Mouse (Mus musculus) MN1 (cell line): ENCODE data around the gene Slc22a8.

ENCODE experiments used
- DNase-seq: peaks from one replicate; pipeline ENCODE4 v3.0.0-alpha.2; 2016; ENCODE audit warnings: low spot score

Slc22a8 gene

GRCm38 (mm10) chr19:8590954-8591353 is at the start of gene Slc22a8:
TSS of gene Slc22a8 (plus strand) at chr19:8591254.
- no peak for DNase-seq

- DNase-seq: no peak
Measured at GRCm38 (mm10) chr19:8558897-8559296, 32.2 kb upstream of the Slc22a8 start.

GRCm38 (mm10) chr19:8564021-8564420 is 27.0 kb upstream of the Slc22a8 start:
- DNase-seq: no peak

GRCm38 (mm10) chr19:8564469-8564868 is 26.6 kb upstream of the Slc22a8 start:
- DNase-seq: no peak

GRCm38 (mm10) chr19:8565262-8565661 is 25.8 kb upstream of the Slc22a8 start:
- DNase-seq: no peak

- DNase-seq: peak; percentile 11
Measured at GRCm38 (mm10) chr19:8565985-8566384, 25.1 kb upstream of the Slc22a8 start.

- peak; percentile 13 for DNase-seq
Measured at GRCm38 (mm10) chr19:8567104-8567880, 23.8 kb upstream of the Slc22a8 start.

GRCm38 (mm10) chr19:8569453-8569863 is 21.6 kb upstream of the Slc22a8 start:
- DNase-seq: no peak

GRCm38 (mm10) chr19:8570341-8571040 is 20.6 kb upstream of the Slc22a8 start:
- DNase-seq: no peak

- no peak for DNase-seq
Measured at GRCm38 (mm10) chr19:8571746-8572145, 19.3 kb upstream of the Slc22a8 start.

GRCm38 (mm10) chr19:8572485-8572884 is 18.6 kb upstream of the Slc22a8 start:
- no peak for DNase-seq

- DNase-seq: no peak
Measured at GRCm38 (mm10) chr19:8577432-8577831, 13.6 kb upstream of the Slc22a8 start.

GRCm38 (mm10) chr19:8578293-8578969 is 12.6 kb upstream of the Slc22a8 start:
- DNase-seq: peak; percentile 14

GRCm38 (mm10) chr19:8578970-8579342 is 12.1 kb upstream of the Slc22a8 start:
- DNase-seq: no peak

- no peak for DNase-seq
Measured at GRCm38 (mm10) chr19:8585298-8585697, 5.8 kb upstream of the Slc22a8 start.

GRCm38 (mm10) chr19:8585899-8586298 is 5.2 kb upstream of the Slc22a8 start:
- DNase-seq: no peak

- DNase-seq: no peak
Measured at GRCm38 (mm10) chr19:8586350-8586749, 4.7 kb upstream of the Slc22a8 start.

- no peak for DNase-seq
Measured at GRCm38 (mm10) chr19:8587315-8587714, 3.7 kb upstream of the Slc22a8 start.

GRCm38 (mm10) chr19:8592155-8592554 is 1.1 kb downstream of the Slc22a8 start:
- DNase-seq: no peak

GRCm38 (mm10) chr19:8592873-8593408 is 1.9 kb downstream of the Slc22a8 start:
- DNase-seq: no peak

- no peak for DNase-seq
Measured at GRCm38 (mm10) chr19:8593833-8594232, 2.8 kb downstream of the Slc22a8 start.

- DNase-seq: no peak
Measured at GRCm38 (mm10) chr19:8594518-8594917, 3.5 kb downstream of the Slc22a8 start.

GRCm38 (mm10) chr19:8597269-8597668 is 6.2 kb downstream of the Slc22a8 start:
- no peak for DNase-seq
